8 mouse cellular contexts compared by ENCODE assay signal in the genomic region with DNA sequence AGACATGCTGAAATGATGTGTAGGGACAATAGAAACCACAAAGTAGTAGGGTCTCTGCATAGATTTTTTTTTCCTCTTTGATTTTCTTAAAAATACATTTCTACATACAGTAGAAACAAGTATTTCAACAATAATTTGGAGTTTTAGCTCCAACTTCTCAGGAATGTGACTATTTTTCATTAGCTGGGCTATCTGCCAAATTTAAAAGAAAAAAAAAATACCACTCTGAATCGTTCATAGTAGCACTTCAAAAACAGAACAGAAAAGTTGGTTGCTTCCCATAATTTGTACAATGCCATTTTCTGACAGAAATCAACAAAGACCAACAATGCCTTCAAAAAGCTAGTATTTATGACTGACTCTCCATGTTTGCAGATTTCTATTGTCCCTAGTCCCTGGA. TPM values are rescaled to one million over a fixed set of nuclear protein-coding genes. Genes with fewer than 3 reads are reported as not detected.
DNase-seq lines count a peak whose midpoint lies in the region; ATAC-seq and TF ChIP-seq lines count a peak whose summit lies in the region.

No protein-coding gene starts in this region.

- no peak for TF ChIP-seq POLR2A in ES-Bruce4 (IDR thresholded peaks at IDR 0.05; ENCODE audit: insufficient read depth, low read length)

- H3K9me3 ChIP-seq in heart, embryonic 12.5 days (replicated peaks) = no peaks in the 10 kb centered on the region
- H3K9me3 ChIP-seq in ES-Bruce4 (replicated peaks; ENCODE audit: control insufficient read depth, insufficient read depth, low read length, poor library complexity, severe bottlenecking) = no peaks in the 10 kb centered on the region
- no peaks in the 10 kb centered on the region for H3K9me3 ChIP-seq in forebrain, postnatal 0 days (ENCODE audit: low read length)
- no peaks in the 10 kb centered on the region for H3K9me3 ChIP-seq in liver, postnatal 0 days (ENCODE audit: low read length)

- ATAC-seq in heart, embryonic 12.5 days (ENCODE audit: insufficient number of reproducible peaks, low FRiP score) = no peak
- no peak for ATAC-seq in forebrain, postnatal 0 days
- ATAC-seq in liver, postnatal 0 days = no peak

- TF ChIP-seq EP300 in ES-Bruce4 (IDR thresholded peaks at IDR 0.05; ENCODE audit: insufficient read depth, low read depth, low read length) = no peak
- no peak for TF ChIP-seq EP300 in liver, postnatal 0 days (IDR thresholded peaks at IDR 0.05; ENCODE audit: low read depth)

- intact Hi-C loops in heart, postnatal 14 days (cut with DNase I) = no loop called here

- no peak for TF ChIP-seq CTCF in ES-Bruce4 (IDR thresholded peaks at IDR 0.05; ENCODE audit: low read depth, low read length)
- no peak for TF ChIP-seq CTCF in forebrain, postnatal 0 days (IDR thresholded peaks at IDR 0.05; ENCODE audit: low read depth)
- TF ChIP-seq CTCF in liver, postnatal 0 days (IDR thresholded peaks at IDR 0.05; ENCODE audit: low read depth) = no peak

- peaks cover 11% of the 10 kb centered on the region for H3K36me3 ChIP-seq in heart, embryonic 12.5 days
- peaks cover 57% of the 10 kb centered on the region for H3K36me3 ChIP-seq in ES-Bruce4 (ENCODE audit: control insufficient read depth, insufficient read depth, low read length, poor library complexity, severe bottlenecking)
- peaks cover 13% of the 10 kb centered on the region for H3K36me3 ChIP-seq in forebrain, postnatal 0 days (ENCODE audit: insufficient read depth)
- peaks cover 16% of the 10 kb centered on the region for H3K36me3 ChIP-seq in liver, postnatal 0 days (replicated peaks; ENCODE audit: insufficient read depth, low read length)

- H3K27ac ChIP-seq in heart, embryonic 12.5 days (ENCODE audit: poor library complexity, severe bottlenecking) = peak overlapping the region; percentile 86
- no peak overlapping the region for H3K27ac ChIP-seq in ES-Bruce4 (ENCODE audit: insufficient read depth, low read length)
- no peak overlapping the region for H3K27ac ChIP-seq in forebrain, postnatal 0 days (ENCODE audit: low read depth, low read length)
- no peak overlapping the region for H3K27ac ChIP-seq in liver, postnatal 0 days (ENCODE audit: low read depth)

- WGBS in heart, embryonic 12.5 days = 9% methylated on average over 1 of the region's 1 CpGs
- 0% methylated on average over 1 of the region's 1 CpGs for WGBS in forebrain, postnatal 0 days
- WGBS in liver, postnatal 0 days (ENCODE audit: insufficient replicate concordance) = 4% methylated on average over 1 of the region's 1 CpGs

- H3K9ac ChIP-seq in heart, embryonic 12.5 days = peak overlapping the region; percentile 69
- 0 out of 2 replicates have a peak overlapping the region, but pooled peaks have one; percentile 99 for H3K9ac ChIP-seq in ES-Bruce4 (ENCODE audit: low read depth, poor library complexity, severe bottlenecking)
- H3K9ac ChIP-seq in forebrain, postnatal 0 days = peak overlapping the region; percentile 23
- 0 out of 2 replicates have a peak overlapping the region, but pooled peaks have one; percentile 5 for H3K9ac ChIP-seq in liver, postnatal 0 days (replicated peaks)

- H3K27me3 ChIP-seq in heart, embryonic 12.5 days (replicated peaks) = no peaks in the 10 kb centered on the region
- H3K27me3 ChIP-seq in ES-Bruce4 (ENCODE audit: control insufficient read depth, insufficient read depth, low read length, poor library complexity, severe bottlenecking) = no peaks in the 10 kb centered on the region
- no peaks in the 10 kb centered on the region for H3K27me3 ChIP-seq in forebrain, postnatal 0 days (ENCODE audit: insufficient read depth, low read length)
- no peaks in the 10 kb centered on the region for H3K27me3 ChIP-seq in liver, postnatal 0 days (ENCODE audit: insufficient read depth, low read length)

- peak overlapping the region; percentile 79 for H3K4me2 ChIP-seq in heart, embryonic 12.5 days
- peak overlapping the region; percentile 82 for H3K4me2 ChIP-seq in forebrain, postnatal 0 days (ENCODE audit: low read depth)
- peak overlapping the region; percentile 72 for H3K4me2 ChIP-seq in liver, postnatal 0 days (ENCODE audit: low read depth, low read length)

- H3K4me3 ChIP-seq in heart, embryonic 12.5 days = peak overlapping the region; percentile 54
- H3K4me3 ChIP-seq in ES-Bruce4 (ENCODE audit: low read depth, low read length) = no peak overlapping the region
- peak overlapping the region; percentile 84 for H3K4me3 ChIP-seq in forebrain, postnatal 0 days (ENCODE audit: low read depth, low read length)
- H3K4me3 ChIP-seq in liver, postnatal 0 days (ENCODE audit: low read depth, low read length) = peak overlapping the region; percentile 94

- H3K4me1 ChIP-seq in heart, embryonic 12.5 days (replicated peaks) = peaks cover 19% of the 10 kb centered on the region
- no peaks in the 10 kb centered on the region for H3K4me1 ChIP-seq in ES-Bruce4 (ENCODE audit: control insufficient read depth, insufficient read depth, low read length)
- H3K4me1 ChIP-seq in forebrain, postnatal 0 days (ENCODE audit: insufficient read depth) = peaks cover 28% of the 10 kb centered on the region
- peaks cover 31% of the 10 kb centered on the region for H3K4me1 ChIP-seq in liver, postnatal 0 days (ENCODE audit: insufficient read depth)

- DNase-seq in heart, postnatal 14 days = no peak
- no peak for DNase-seq in forebrain, postnatal 0 days
- DNase-seq in liver, postnatal 0 days = no peak
- DNase-seq in right cerebral cortex, postnatal 10 days (ENCODE audit: low spot score in 2 of 2) = no peak
- DNase-seq in urinary bladder, postnatal 4 days (ENCODE audit: low spot score in 2 of 2) = no peak
- no peak for DNase-seq in kidney, adult 9 months

RNA-seq across cellular contexts. Expression of gene Purb, which starts 4.2 kb away (rescaled TPM):
- 29.8 and 32.6 TPM in 2 replicates for polyA plus RNA-seq in heart, embryonic 12.5 days (2016; fragmentation: Nextera tagmentation; extraction: Ambion mirVana)
- total RNA-seq in heart, postnatal 14 days (2021) = 10 to 100 TPM; 49.6 to 53.0 TPM
- polyA plus RNA-seq in ES-Bruce4 (2011; ENCODE audit: insufficient read depth, insufficient read length, low read depth, missing spikeins) = 49.8 and 52.0 TPM in 2 replicates
- 49.9 and 53.5 TPM in 2 replicates for total RNA-seq in forebrain, postnatal 0 days (2014; rRNA removed)
- 10.9 and 18.6 TPM in 2 replicates for polyA plus RNA-seq in forebrain, postnatal 0 days (2015; fragmentation: Nextera tagmentation; extraction: Ambion mirVana)
- polyA plus RNA-seq in liver, postnatal 0 days (2015; fragmentation: Nextera tagmentation; extraction: Ambion mirVana) = 5.6 and 6.1 TPM in 2 replicates

RNA-seq across cellular contexts. Expression of gene H2afv, which starts 27.2 kb away (rescaled TPM):
- polyA plus RNA-seq in heart, embryonic 12.5 days (2016; fragmentation: Nextera tagmentation; extraction: Ambion mirVana) = 306 TPM in 2 replicates
- 10 to 100 TPM; 57.1 to 59.4 TPM for total RNA-seq in heart, postnatal 14 days (2021)
- polyA plus RNA-seq in ES-Bruce4 (2011; ENCODE audit: insufficient read depth, insufficient read length, low read depth, missing spikeins) = 200 and 218 TPM in 2 replicates
- total RNA-seq in forebrain, postnatal 0 days (2014; rRNA removed) = 55.3 and 68.0 TPM in 2 replicates
- polyA plus RNA-seq in forebrain, postnatal 0 days (2015; fragmentation: Nextera tagmentation; extraction: Ambion mirVana) = 185 and 235 TPM in 2 replicates
- 135 and 137 TPM in 2 replicates for polyA plus RNA-seq in liver, postnatal 0 days (2015; fragmentation: Nextera tagmentation; extraction: Ambion mirVana)

RNA-seq across cellular contexts. Expression of gene Myo1g, which starts 49.3 kb away (rescaled TPM):
- 0.23 and 0.60 TPM in 2 replicates for polyA plus RNA-seq in heart, embryonic 12.5 days (2016; fragmentation: Nextera tagmentation; extraction: Ambion mirVana)
- total RNA-seq in heart, postnatal 14 days (2021) = 1 to 10 TPM; 1.9 to 3.2 TPM
- polyA plus RNA-seq in ES-Bruce4 (2011; ENCODE audit: insufficient read depth, insufficient read length, low read depth, missing spikeins) = 0.36 and 1.1 TPM in 2 replicates
- total RNA-seq in forebrain, postnatal 0 days (2014; rRNA removed) = 0.23 and 0.90 TPM in 2 replicates
- polyA plus RNA-seq in forebrain, postnatal 0 days (2015; fragmentation: Nextera tagmentation; extraction: Ambion mirVana) = 0.24 and 0.75 TPM in 2 replicates
- polyA plus RNA-seq in liver, postnatal 0 days (2015; fragmentation: Nextera tagmentation; extraction: Ambion mirVana) = 8.2 and 9.4 TPM in 2 replicates

RNA-seq across cellular contexts. Expression of gene Ppia, which starts 56.2 kb away (rescaled TPM):
- 4,539 and 4,606 TPM in 2 replicates for polyA plus RNA-seq in heart, embryonic 12.5 days (2016; fragmentation: Nextera tagmentation; extraction: Ambion mirVana)
- 100 to 1,000 TPM; 500 to 603 TPM for total RNA-seq in heart, postnatal 14 days (2021)
- 2,132 and 2,301 TPM in 2 replicates for polyA plus RNA-seq in ES-Bruce4 (2011; ENCODE audit: insufficient read depth, insufficient read length, low read depth, missing spikeins)
- 3,025 and 4,002 TPM in 2 replicates for total RNA-seq in forebrain, postnatal 0 days (2014; rRNA removed)
- polyA plus RNA-seq in forebrain, postnatal 0 days (2015; fragmentation: Nextera tagmentation; extraction: Ambion mirVana) = 5,423 and 7,006 TPM in 2 replicates
- 2,313 and 2,332 TPM in 2 replicates for polyA plus RNA-seq in liver, postnatal 0 days (2015; fragmentation: Nextera tagmentation; extraction: Ambion mirVana)

Comparison
In these comparisons a context has a peak if more than half of its experiments do, and no peak if none do; other contexts are left out.
1. H3K9ac ChIP-seq: peak in every context shown above with its lines; median percentile 99 in ES-Bruce4; 69 in heart, embryonic 12.5 days; 23 in forebrain, postnatal 0 days; 5 in liver, postnatal 0 days.